Mouse (Mus musculus) embryonic stem cell, embryonic (primary cell): ENCODE results near the gene Mesp1.

ENCODE experiments used
- CTCF ChIA-PET, 4 experiments: fragments of 300-600 bp in 2 of 4; fragments of 350-600 bp in 2 of 4; sonication (Branson Sonifier 250); formaldehyde crosslinking; loops; one replicate each; lab custom pipeline; 2022; ENCODE audit warnings: inconsistent platforms in 2 of 4; lab: Charles Lee
- POLR2A ChIA-PET, 4 experiments: fragments of 300-600 bp in 2 of 4; fragments of 350-600 bp in 2 of 4; sonication (Branson Sonifier 250); formaldehyde crosslinking; loops; one replicate each; lab custom pipeline; 2022; ENCODE audit warnings: antibody characterized with exemption in 4 of 4, inconsistent platforms in 1 of 4; lab: Charles Lee

Gene Mesp1

GRCm38 (mm10) chr7:79793688-79794087 lies at the start of gene Mesp1:
Gene Mesp1, minus strand, starts transcription at chr7:79793788.
- ChIA-PET CTCF (interaction anchor here in 3 of 4 experiments (0.6 to 4.1 kb wide), 13 partner anchors 13 to 142 kb away, joined by 3 to 20 read pairs (median 3); partner anchors contain the start of gene Arpin (in 1 of the 3)), POLR2A (interaction anchor here in 3 of 4 experiments (0.6 to 1.4 kb wide), 7 partner anchors 12 to 237 kb away, joined by 3 to 7 read pairs (median 3); no protein-coding TSS in a partner anchor)

- ChIA-PET POLR2A (interaction anchor here in 2 of 4 experiments (0.5 to 1.3 kb wide), 2 partner anchors 8 to 23 kb away, joined by 4 read pairs; no protein-coding TSS in a partner anchor), CTCF (interaction anchor here (0.5 to 0.9 kb wide), 4 partner anchors 11 to 1030 kb away, joined by 3 to 5 read pairs (median 4); no protein-coding TSS in a partner anchor)
Observed at GRCm38 (mm10) chr7:79842163-79842562, 48.6 kb upstream of the Mesp1 start.

GRCm38 (mm10) chr7:79837247-79837646 lies 43.7 kb upstream of the Mesp1 start:
- POLR2A ChIA-PET: no interaction called here
- CTCF ChIA-PET: interaction anchor here in 1 of 4 experiments (0.6 kb wide), 1 partner anchor 159 kb away, joined by 3 read pairs; no protein-coding TSS in a partner anchor

GRCm38 (mm10) chr7:79835196-79835595 lies 41.6 kb upstream of the Mesp1 start:
- CTCF ChIA-PET: no interaction called here
- POLR2A ChIA-PET: interaction anchor here in 1 of 4 experiments (0.6 to 1.5 kb wide), 2 partner anchors 34 to 79 kb away, joined by 3 to 4 read pairs; no protein-coding TSS in a partner anchor

- ChIA-PET POLR2A (interaction anchor here in 2 of 4 experiments (0.6 to 1.1 kb wide), 2 partner anchors 12 to 842 kb away, joined by 3 read pairs; no protein-coding TSS in a partner anchor), CTCF (interaction anchor here in 2 of 4 experiments (0.6 to 0.7 kb wide), 3 partner anchors 203 to 821 kb away, joined by 3 to 6 read pairs (median 4); no protein-coding TSS in a partner anchor)
Observed at GRCm38 (mm10) chr7:79832980-79833379, 39.4 kb upstream of the Mesp1 start.

GRCm38 (mm10) chr7:79831585-79831984 lies 38.0 kb upstream of the Mesp1 start:
- ChIA-PET CTCF (interaction anchor here in 2 of 4 experiments (0.7 to 1.0 kb wide), 3 partner anchors 11 to 103 kb away, joined by 3 to 4 read pairs (median 4); no protein-coding TSS in a partner anchor), POLR2A (interaction anchor here in 1 of 4 experiments (1.1 to 1.3 kb wide), 2 partner anchors 9 to 33 kb away, joined by 3 read pairs; no protein-coding TSS in a partner anchor)

GRCm38 (mm10) chr7:79831145-79831544 lies 37.6 kb upstream of the Mesp1 start:
- CTCF ChIA-PET: interaction anchor here in 2 of 4 experiments (0.7 to 1.0 kb wide), 3 partner anchors 11 to 103 kb away, joined by 3 to 4 read pairs (median 4); no protein-coding TSS in a partner anchor
- POLR2A ChIA-PET: interaction anchor here in 1 of 4 experiments (1.1 to 1.3 kb wide), 2 partner anchors 10 to 32 kb away, joined by 3 read pairs; no protein-coding TSS in a partner anchor

- ChIA-PET POLR2A (no interaction called here), CTCF (interaction anchor here in 1 of 4 experiments (1.1 kb wide), 1 partner anchor 29 kb away, joined by 3 read pairs; no protein-coding TSS in a partner anchor)
Observed at GRCm38 (mm10) chr7:79828341-79828740, 34.8 kb upstream of the Mesp1 start.

GRCm38 (mm10) chr7:79822092-79822695 lies 28.6 kb upstream of the Mesp1 start:
- POLR2A ChIA-PET: interaction anchor here in 2 of 4 experiments (0.8 to 1.3 kb wide), 4 partner anchors 10 to 73 kb away, joined by 3 read pairs; no protein-coding TSS in a partner anchor
- CTCF ChIA-PET: interaction anchor here in 2 of 4 experiments (0.6 kb wide), 2 partner anchors 21 to 176 kb away, joined by 3 to 5 read pairs; no protein-coding TSS in a partner anchor

GRCm38 (mm10) chr7:79819996-79820395 lies 26.4 kb upstream of the Mesp1 start:
- POLR2A ChIA-PET: interaction anchor here (0.6 to 1.6 kb wide), 12 partner anchors 9 to 567 kb away, joined by 3 to 7 read pairs (median 4); partner anchors contain the start of genes Ap3s2 (in 1 of the 4), Mesp1 (in 1 of the 4), Pex11a (in 1 of the 4) and Wdr93 (in 1 of the 4)
- CTCF ChIA-PET: interaction anchor here in 2 of 4 experiments (0.6 to 1.2 kb wide), 2 partner anchors 33 to 43 kb away, joined by 3 read pairs; no protein-coding TSS in a partner anchor

- ChIA-PET POLR2A (interaction anchor here (0.6 to 1.5 kb wide), 9 partner anchors 8 to 567 kb away, joined by 3 to 5 read pairs (median 3); partner anchors contain the start of genes Ap3s2 (in 1 of the 4), Pex11a (in 1 of the 4) and Wdr93 (in 1 of the 4)), CTCF (interaction anchor here in 1 of 4 experiments (0.9 kb wide), 1 partner anchor 12 kb away, joined by 4 read pairs; no protein-coding TSS in a partner anchor)
Observed at GRCm38 (mm10) chr7:79819515-79819914, 25.9 kb upstream of the Mesp1 start.

- ChIA-PET CTCF (interaction anchor here in 2 of 4 experiments (1.0 to 1.6 kb wide), 3 partner anchors 19 to 96 kb away, joined by 3 to 6 read pairs (median 3); no protein-coding TSS in a partner anchor), POLR2A (interaction anchor here in 3 of 4 experiments (0.6 to 1.3 kb wide), 4 partner anchors 10 to 627 kb away, joined by 3 to 9 read pairs (median 4); no protein-coding TSS in a partner anchor)
Observed at GRCm38 (mm10) chr7:79818321-79818720, 24.7 kb upstream of the Mesp1 start.

- CTCF ChIA-PET: no interaction called here
- POLR2A ChIA-PET: interaction anchor here in 2 of 4 experiments (0.6 to 0.8 kb wide), 2 partner anchors 35 to 336 kb away, joined by 3 read pairs; no protein-coding TSS in a partner anchor
Observed at GRCm38 (mm10) chr7:79813409-79813808, 19.8 kb upstream of the Mesp1 start.

- ChIA-PET CTCF (interaction anchor here in 1 of 4 experiments (1.6 kb wide), 1 partner anchor 12 kb away, joined by 6 read pairs; no protein-coding TSS in a partner anchor), POLR2A (interaction anchor here in 1 of 4 experiments (1.0 to 1.5 kb wide), 3 partner anchors 9 to 722 kb away, joined by 3 to 4 read pairs (median 3); no protein-coding TSS in a partner anchor)
Observed at GRCm38 (mm10) chr7:79810611-79811506, 17.3 kb upstream of the Mesp1 start, which contains the start of gene Mesp2. Gene Mesp2, plus strand, starts transcription at chr7:79810727.

- ChIA-PET CTCF (interaction anchor here in 2 of 4 experiments (0.7 to 2.3 kb wide), 4 partner anchors 9 to 826 kb away, joined by 3 to 9 read pairs (median 4); no protein-coding TSS in a partner anchor), POLR2A (interaction anchor here in 1 of 4 experiments (0.8 to 1.0 kb wide), 2 partner anchors 10 to 16 kb away, joined by 3 read pairs; no protein-coding TSS in a partner anchor)
Observed at GRCm38 (mm10) chr7:79808561-79808960, 15.0 kb upstream of the Mesp1 start.

- ChIA-PET POLR2A (interaction anchor here in 1 of 4 experiments (1.2 kb wide), 1 partner anchor 520 kb away, joined by 3 read pairs; the partner anchor contains the start of gene Rccd1), CTCF (interaction anchor here in 1 of 4 experiments (1.4 to 1.6 kb wide), 2 partner anchors 77 to 110 kb away, joined by 3 read pairs; no protein-coding TSS in a partner anchor)
Observed at GRCm38 (mm10) chr7:79803887-79804286, 10.3 kb upstream of the Mesp1 start.

- POLR2A ChIA-PET: no interaction called here
- CTCF ChIA-PET: no interaction called here
Observed at GRCm38 (mm10) chr7:79802037-79802436, 8.4 kb upstream of the Mesp1 start.
